Mouse (Mus musculus) C2C12 (cell line): Measurements from ENCODE around the gene Bcl11a.

ENCODE experiments used
- CTCF ChIP-seq: IDR thresholded peaks from one replicate; pipeline ENCODE4 v1.5.1; 2011; ENCODE audit not compliant: control insufficient read depth, insufficient read depth, insufficient read length
- MYOD1 ChIP-seq: IDR thresholded peaks from one replicate; pipeline ENCODE4 v1.6.1; 2011; ENCODE audit warnings: low read depth; ENCODE audit not compliant: control insufficient read depth, insufficient read length
- USF1 ChIP-seq: IDR thresholded peaks from one replicate; pipeline ENCODE4 v1.6.1; 2011; ENCODE audit warnings: low read depth, mild to moderate bottlenecking, control low read depth, moderate library complexity

DNA sequence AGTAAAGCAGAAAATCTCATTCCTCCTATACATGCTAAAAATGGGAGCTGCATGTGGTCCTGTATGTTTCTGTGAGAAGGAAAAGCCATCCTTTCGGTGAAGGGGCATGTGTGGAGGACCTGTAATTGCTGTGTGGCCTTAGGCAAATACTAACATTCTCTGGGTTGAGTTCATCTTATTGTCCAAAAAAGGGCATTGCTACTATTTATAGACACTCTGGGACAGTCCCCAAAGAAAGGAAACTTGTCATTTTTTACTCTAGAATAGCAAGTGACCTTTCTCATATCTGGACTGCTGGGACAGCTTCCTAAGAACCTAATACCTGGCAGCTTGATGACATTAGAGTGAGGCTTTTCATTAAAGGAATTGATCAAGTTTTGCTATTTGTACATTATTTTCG, 63.1 kb downstream of the Bcl11a start:
- TF ChIP-seq CTCF (no peak), USF1 (no peak), MYOD1 (no peak)
